Mouse (Mus musculus) liver, embryonic 11.5 days (tissue): ENCODE measurements around the gene Snap47. TPM values are rescaled to one million over a fixed set of nuclear protein-coding genes. Genes with fewer than 3 reads are reported as not detected.

Source experiments
- ATAC-seq: fragments of 200-750 bp; cut with Nextera tagmentation; replicated peaks from 2 replicates; pipeline ENCODE4 v1.8.0; 2017; ENCODE audit warnings: moderate number of reproducible peaks, mild to moderate bottlenecking, moderate TSS enrichment, moderate library complexity; ENCODE audit not compliant: low FRiP score
- DNase-seq: peaks from one replicate; pipeline ENCODE4 v3.0.0-alpha.2; 2017; ENCODE audit warnings: low spot score
- H3K27ac ChIP-seq: fragments of 300-500 bp; sonication (generic); 2 replicates; pipeline ENCODE4 v1.5.1; 2014; ENCODE audit warnings: mild to moderate bottlenecking, low read depth, low read length, control low read depth
- H3K27me3 ChIP-seq: fragments of 300-500 bp; sonication (generic); replicated peaks from 2 replicates; pipeline ENCODE4 v1.6.1; 2014; ENCODE audit warnings: low read length, mixed read lengths; ENCODE audit not compliant: control insufficient read depth, insufficient read depth
- H3K36me3 ChIP-seq: fragments of 300-500 bp; sonication (generic); 2 replicates; pipeline ENCODE4 v1.6.1; 2014; ENCODE audit warnings: mild to moderate bottlenecking, low read length, moderate library complexity, mixed read lengths; ENCODE audit not compliant: control insufficient read depth, insufficient read depth
- H3K4me1 ChIP-seq: fragments of 300-500 bp; sonication (generic); replicated peaks from 2 replicates; pipeline ENCODE4 v1.6.1; 2014; ENCODE audit warnings: low read length, mixed read lengths; ENCODE audit not compliant: control insufficient read depth, insufficient read depth
- H3K4me2 ChIP-seq: fragments of 300-500 bp; sonication (generic); 2 replicates; pipeline ENCODE4 v1.6.1; 2014; ENCODE audit warnings: mild to moderate bottlenecking, control low read depth, moderate library complexity
- H3K4me3 ChIP-seq: fragments of 300-500 bp; sonication (generic); 2 replicates; pipeline ENCODE4 v1.5.1; 2014; ENCODE audit warnings: low read depth, low read length, control low read depth
- H3K9ac ChIP-seq: fragments of 300-500 bp; sonication (generic); 2 replicates; pipeline ENCODE4 v1.6.1; 2014; ENCODE audit warnings: low read depth, low read length, control low read depth
- H3K9me3 ChIP-seq: fragments of 300-500 bp; sonication (generic); 2 replicates; pipeline ENCODE4 v1.6.1; 2016; ENCODE audit warnings: low read length, inconsistent platforms, mixed read lengths; ENCODE audit not compliant: control insufficient read depth
- WGBS: fragments of 180-500 bp; shearing (Covaris S2); extraction: QIAGEN DNeasy Blood & Tissue Kit; methylation state at CpG from one replicate; pipeline ENCODE4 v1.1.7; 2014; 5-methylcytosine and 5-hydroxymethylcytosine counted together
- polyA plus RNA-seq: library from polyadenylated mRNA; unstranded; fragments of >200 nt; fragmentation: Nextera tagmentation; extraction: Ambion mirVana; gene quantifications from 2 replicates; pipeline ENCODE4 v1.2.1, GENCODE M21; 2014

The Snap47 gene
- polyA plus RNA-seq, 1 experiment from 2014 or later, result 57.9 TPM

DNA sequence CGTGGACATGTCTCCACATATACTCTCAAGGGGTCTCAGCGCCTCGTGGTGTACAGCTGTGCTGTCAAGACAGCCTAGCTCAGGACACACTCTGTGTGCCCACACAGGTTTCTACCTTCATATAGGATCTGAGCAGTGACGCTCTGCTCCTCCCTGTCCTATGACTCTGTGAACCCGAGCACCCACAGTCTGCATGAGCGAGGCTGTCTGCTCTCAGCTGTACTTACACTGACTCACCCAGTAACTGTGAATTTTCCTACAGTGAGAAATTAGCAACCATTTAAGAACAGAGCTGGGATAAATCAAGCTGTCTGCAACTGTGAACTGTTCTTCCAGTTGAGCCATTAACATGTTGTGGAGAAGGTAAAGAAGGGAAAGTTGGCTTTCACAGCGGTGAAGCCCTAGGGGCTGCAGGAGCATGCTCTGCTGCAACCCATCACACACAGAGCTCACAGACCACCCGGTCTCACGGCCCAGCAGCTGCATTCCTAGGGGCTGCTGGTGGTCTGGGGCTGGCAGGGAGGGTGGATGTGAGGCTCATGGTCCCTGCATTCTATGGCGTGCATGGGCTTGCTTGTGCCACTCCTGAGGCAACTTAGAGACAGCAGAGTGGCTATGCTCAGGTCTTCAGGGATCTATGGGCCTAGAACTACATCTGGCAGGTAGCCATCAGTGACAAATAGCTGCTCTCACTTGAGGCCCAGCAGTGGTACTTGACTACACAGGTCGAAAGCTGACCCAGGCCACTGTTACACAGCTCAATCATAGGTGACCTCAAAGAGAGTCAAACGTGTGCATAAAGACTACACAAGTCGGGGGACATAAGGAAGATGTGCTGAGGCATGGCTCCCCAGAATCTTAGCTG, 37.8 kb downstream of the Snap47 start:
- ATAC-seq, result no peak
- Histone ChIP-seq H3K9ac (no peak overlapping the region), H3K4me2 (no peak overlapping the region), H3K9me3 (no peaks in the 10 kb centered on the region), H3K27me3 (no peaks in the 10 kb centered on the region), H3K4me1 (no peaks in the 10 kb centered on the region), H3K36me3 (peaks cover 7% of the 10 kb centered on the region; the same call in 1 of the 2 replicates), H3K27ac (no peak overlapping the region), H3K4me3 (no peak overlapping the region)
- WGBS, result 77% methylated on average over 13 of the region's 13 CpGs
- DNase-seq, result no peak

DNA sequence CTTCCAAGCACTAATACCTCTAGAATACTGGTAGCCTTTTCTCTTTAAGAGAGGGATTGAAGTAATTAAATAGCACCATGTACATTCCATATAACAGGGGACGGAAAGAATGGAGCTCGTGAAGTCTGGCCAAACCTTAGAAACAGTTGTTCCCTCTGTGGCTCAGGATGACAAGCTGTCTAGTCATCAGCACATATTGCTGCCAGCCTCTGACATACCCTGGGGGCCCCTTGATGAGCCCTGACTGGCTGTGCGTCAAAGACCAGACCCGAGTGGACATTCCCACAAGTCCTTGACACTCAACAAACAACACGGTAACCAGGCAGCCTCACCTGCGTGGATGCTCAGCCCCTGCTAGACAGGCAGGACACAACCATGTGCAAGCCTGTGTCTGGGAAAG, 38.9 kb downstream of the Snap47 start:
- Histone ChIP-seq H3K27ac (no peak overlapping the region), H3K36me3 (peaks cover 8% of the 10 kb centered on the region; the same call in 1 of the 2 replicates), H3K27me3 (no peaks in the 10 kb centered on the region), H3K9ac (no peak overlapping the region), H3K4me1 (no peaks in the 10 kb centered on the region), H3K4me3 (no peak overlapping the region), H3K9me3 (no peaks in the 10 kb centered on the region), H3K4me2 (no peak overlapping the region)
- DNase-seq (no peak), ATAC-seq (no peak)
- 85% methylated on average over 6 of the region's 6 CpGs for WGBS

DNA sequence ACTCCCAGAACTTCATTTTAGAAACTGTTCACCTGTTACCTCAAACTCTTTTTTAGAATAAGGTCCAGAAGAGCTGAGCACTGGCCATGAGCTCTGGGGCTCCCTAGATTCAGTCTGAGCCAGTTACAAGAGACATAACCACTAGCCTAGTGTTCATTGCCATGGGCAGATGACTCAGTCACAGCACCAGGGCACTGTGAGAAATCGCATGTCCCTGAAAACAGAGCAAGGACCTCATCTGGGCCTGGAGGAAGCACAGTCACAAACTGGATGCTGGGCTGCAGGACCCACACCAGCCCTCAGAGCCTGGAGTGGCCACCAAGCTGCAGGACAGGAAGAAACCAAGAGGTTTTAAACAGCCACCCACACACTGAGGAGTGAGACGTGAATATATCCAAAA, 40.1 kb downstream of the Snap47 start:
- Histone ChIP-seq H3K9ac (no peak overlapping the region), H3K9me3 (no peaks in the 10 kb centered on the region), H3K4me2 (no peak overlapping the region), H3K4me1 (no peaks in the 10 kb centered on the region), H3K4me3 (no peak overlapping the region), H3K27ac (no peak overlapping the region), H3K27me3 (no peaks in the 10 kb centered on the region), H3K36me3 (peaks cover 10% of the 10 kb centered on the region)
- 72% methylated on average over 2 of the region's 2 CpGs for WGBS
- ATAC-seq (no peak), DNase-seq (no peak)

DNA sequence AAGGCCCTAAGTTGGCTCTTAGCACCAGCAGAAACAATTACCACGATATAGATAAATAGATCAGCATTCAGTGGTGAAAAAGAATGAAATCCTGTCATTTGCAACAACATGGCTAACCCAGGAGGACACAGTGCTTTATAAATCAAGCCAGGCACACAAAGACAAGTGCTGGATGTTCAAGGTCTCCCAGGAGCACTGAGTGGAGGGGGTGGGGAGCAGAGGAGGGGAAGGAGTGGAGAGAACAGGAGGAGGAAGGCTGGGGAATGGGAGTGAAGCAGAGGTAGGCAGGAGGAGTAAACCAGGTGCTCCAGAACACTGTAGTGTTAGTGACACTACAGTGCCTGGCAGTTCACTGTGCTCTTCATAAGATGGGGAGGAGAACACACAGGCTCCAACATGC, 45.2 kb downstream of the Snap47 start:
- Histone ChIP-seq H3K4me1 (no peaks in the 10 kb centered on the region), H3K36me3 (peaks cover 7% of the 10 kb centered on the region), H3K27me3 (no peaks in the 10 kb centered on the region), H3K9ac (no peak overlapping the region), H3K4me3 (no peak overlapping the region), H3K27ac (no peak overlapping the region), H3K9me3 (no peaks in the 10 kb centered on the region), H3K4me2 (no peak overlapping the region)
- 65% methylated on average over 1 of the region's 1 CpGs for WGBS
- no peak for ATAC-seq
- DNase-seq, result no peak

DNA sequence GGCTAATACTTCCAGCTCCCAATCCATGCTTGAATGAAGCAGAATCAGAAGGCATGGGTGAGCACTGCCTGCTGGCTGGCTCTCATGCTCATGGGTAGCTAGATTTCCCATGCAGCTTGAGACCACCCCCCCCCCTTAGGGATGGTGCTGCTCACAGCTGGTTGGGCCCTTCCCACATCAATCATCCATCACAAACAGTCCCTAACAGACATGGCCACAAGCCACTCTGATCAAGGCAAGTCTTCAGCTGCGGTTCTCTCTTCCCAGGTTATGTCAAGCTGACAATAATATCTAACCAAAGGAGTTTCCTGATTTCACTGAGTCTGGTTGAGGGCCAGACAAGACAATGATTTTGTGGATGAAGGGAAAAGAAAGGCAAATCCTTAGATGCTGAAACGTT, 50.1 kb downstream of the Snap47 start:
- no peak for DNase-seq
- Histone ChIP-seq H3K27me3 (no peaks in the 10 kb centered on the region), H3K9ac (no peak overlapping the region), H3K4me1 (peaks cover 19% of the 10 kb centered on the region), H3K36me3 (no peaks in the 10 kb centered on the region; the same call in 1 of the 2 replicates), H3K4me2 (no peak overlapping the region), H3K4me3 (no peak overlapping the region), H3K27ac (no peak overlapping the region), H3K9me3 (no peaks in the 10 kb centered on the region)
- WGBS, result 62% methylated on average over 2 of the region's 2 CpGs
- ATAC-seq, result no peak

DNA sequence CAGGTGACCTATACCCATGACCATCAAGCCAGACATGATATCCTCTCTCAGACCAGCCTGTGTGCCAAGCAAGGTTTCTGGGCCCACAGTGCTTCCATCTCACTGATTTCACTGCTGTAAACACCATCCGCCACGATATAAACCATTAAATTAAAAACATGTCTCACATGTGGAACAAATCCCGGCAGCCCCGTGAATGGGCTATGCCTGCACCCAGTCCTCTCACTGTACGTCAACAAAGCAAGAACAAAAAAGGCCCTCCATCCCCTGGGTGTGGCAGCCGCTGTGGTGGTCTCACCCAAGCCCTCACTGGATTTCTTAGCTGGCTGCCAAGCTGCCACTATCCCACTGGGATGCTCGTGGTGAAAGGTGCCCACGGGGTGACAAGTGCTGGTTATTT, 51.2 kb downstream of the Snap47 start:
- peaks cover 19% of the 10 kb centered on the region for H3K4me1 ChIP-seq
- no peaks in the 10 kb centered on the region for H3K27me3 ChIP-seq
- H3K4me3 ChIP-seq, result no peak overlapping the region
- ATAC-seq (no peak), DNase-seq (no peak)
- 71% methylated on average over 8 of the region's 8 CpGs for WGBS
- no peaks in the 10 kb centered on the region for H3K36me3 ChIP-seq
- H3K9me3 ChIP-seq, result no peaks in the 10 kb centered on the region
- no peak overlapping the region for H3K27ac ChIP-seq
- H3K4me2 ChIP-seq, result no peak overlapping the region
- H3K9ac ChIP-seq, result no peak overlapping the region

DNA sequence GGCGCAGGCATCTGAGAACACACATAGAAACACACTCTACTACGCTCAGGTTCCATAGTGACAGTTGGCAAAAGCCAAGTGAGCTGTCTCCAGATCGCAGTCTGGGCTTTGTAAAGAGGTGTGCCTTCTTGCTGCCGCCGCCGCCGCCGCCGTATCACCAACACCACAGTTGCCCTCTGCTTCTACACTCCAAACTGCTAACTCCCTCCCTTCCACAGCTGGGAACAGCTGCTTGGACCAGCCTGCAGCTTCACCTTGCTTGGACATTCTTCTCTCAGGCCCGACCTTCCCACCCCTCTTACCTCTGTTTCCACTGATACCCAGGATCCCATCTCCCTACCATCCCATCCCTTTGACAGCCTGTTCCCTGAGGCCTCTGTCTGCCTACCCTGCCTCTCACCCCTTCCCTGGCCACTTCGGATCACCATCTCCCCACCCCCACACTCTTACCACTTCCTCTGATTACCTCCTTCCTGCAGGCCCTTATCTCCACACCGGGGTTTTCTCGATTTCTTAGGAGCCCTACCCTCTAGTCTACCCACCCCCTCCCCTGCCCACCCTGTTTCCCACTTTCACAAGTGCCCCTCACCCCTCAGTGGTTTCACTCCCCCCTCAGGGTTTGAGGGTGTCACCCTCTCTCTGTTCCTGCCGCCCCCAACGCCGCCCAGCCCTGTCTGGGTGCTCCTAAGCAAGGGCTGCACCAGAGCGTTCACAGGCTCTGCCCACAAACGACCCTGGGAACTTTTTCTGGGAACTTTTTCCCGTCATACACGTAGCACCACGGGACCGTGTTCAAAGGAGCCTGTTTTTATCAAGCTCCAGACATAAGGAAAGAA, 53.2 kb downstream of the Snap47 start:
- Histone ChIP-seq H3K27me3 (no peaks in the 10 kb centered on the region), H3K36me3 (no peaks in the 10 kb centered on the region), H3K4me1 (peaks cover 19% of the 10 kb centered on the region), H3K9ac (no peak overlapping the region), H3K27ac (peak overlapping the region; percentile 13; the same call in 1 of the 2 replicates), H3K4me2 (peak overlapping the region; percentile 55), H3K4me3 (peak overlapping the region; percentile 12; the same call in 1 of the 2 replicates), H3K9me3 (no peaks in the 10 kb centered on the region)
- ATAC-seq (peak; percentile 60), DNase-seq (no peak)
- 23% methylated on average over 22 of the region's 22 CpGs for WGBS

DNA sequence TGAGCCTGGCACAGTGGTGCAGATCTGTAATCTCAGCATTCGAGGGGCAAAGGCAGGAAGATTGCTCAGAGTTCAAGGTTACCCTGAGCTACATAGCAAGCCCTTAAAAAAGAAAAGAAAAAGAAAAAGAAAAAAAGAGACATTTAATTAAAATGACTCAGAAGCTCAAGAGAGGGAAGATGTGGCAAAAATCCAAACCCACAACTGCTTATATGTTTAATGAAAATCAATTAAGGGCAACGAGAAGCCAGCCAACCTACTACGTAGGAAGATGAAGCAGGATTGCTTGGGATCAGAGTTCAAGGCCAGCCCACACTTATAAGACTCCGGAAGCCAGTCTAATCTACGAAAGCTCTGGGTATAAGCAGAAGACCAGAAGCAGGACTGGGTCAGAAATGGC, 56.5 kb downstream of the Snap47 start:
- ATAC-seq, result no peak
- H3K4me1 ChIP-seq, result peaks cover 19% of the 10 kb centered on the region
- no peak overlapping the region for H3K4me3 ChIP-seq
- no peak overlapping the region for H3K4me2 ChIP-seq
- no peaks in the 10 kb centered on the region for H3K27me3 ChIP-seq
- DNase-seq, result no peak
- no peaks in the 10 kb centered on the region for H3K36me3 ChIP-seq
- no peaks in the 10 kb centered on the region for H3K9me3 ChIP-seq
- no peak overlapping the region for H3K27ac ChIP-seq
- 79% methylated on average over 5 of the region's 5 CpGs for WGBS
- H3K9ac ChIP-seq, result no peak overlapping the region
